7 mouse cellular contexts compared by ENCODE assay signal in the genomic region with DNA sequence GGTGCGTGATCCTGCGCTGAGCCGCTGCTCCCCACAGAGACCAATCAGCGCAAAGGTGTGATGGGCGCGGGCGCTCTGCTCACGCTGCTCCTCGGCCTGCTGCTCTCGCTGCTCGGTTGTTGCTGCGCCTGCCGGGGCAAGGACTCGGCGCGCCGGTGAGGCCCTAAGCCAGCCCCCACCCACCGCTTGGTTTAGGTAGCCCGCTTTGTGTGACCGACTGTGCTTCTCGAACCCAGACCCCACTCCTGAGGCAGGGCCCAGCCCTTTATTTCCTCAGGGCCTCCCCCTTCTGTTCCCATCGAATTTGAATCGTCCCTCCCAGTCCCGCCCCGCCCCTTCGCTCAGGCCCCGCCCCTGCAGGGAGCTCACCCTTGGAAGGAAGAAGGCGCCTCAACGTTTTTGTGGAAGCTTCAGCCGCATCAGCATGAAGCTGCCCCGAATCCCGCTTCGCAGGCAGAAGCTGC. TPM values are rescaled to one million over a fixed set of nuclear protein-coding genes. Genes with fewer than 3 reads are reported as not detected.
DNase-seq lines count a peak whose midpoint lies in the region; ATAC-seq lines count a peak whose summit lies in the region.

No protein-coding gene starts in this region.

- H3K9me3 ChIP-seq in midbrain, embryonic 13.5 days = no peaks in the 10 kb centered on the region

- H3K4me2 ChIP-seq in midbrain, embryonic 13.5 days (replicated peaks) = peak overlapping the region; percentile 56

- 1% methylated on average over 33 of the region's 33 CpGs for WGBS in midbrain, embryonic 13.5 days

- H3K36me3 ChIP-seq in midbrain, embryonic 13.5 days = no peaks in the 10 kb centered on the region

- H3K9ac ChIP-seq in midbrain, embryonic 13.5 days (replicated peaks) = peak overlapping the region; percentile 43; the same call in 1 of the 2 replicates

- H3K4me1 ChIP-seq in midbrain, embryonic 13.5 days (replicated peaks) = peaks cover 50% of the 10 kb centered on the region

- H3K4me3 ChIP-seq in midbrain, embryonic 13.5 days (replicated peaks) = peak overlapping the region; percentile 34

- H3K27me3 ChIP-seq in midbrain, embryonic 13.5 days = peaks cover 83% of the 10 kb centered on the region

- ATAC-seq in midbrain, embryonic 13.5 days = no peak
- ATAC-seq in cerebellum, adult (ENCODE audit: insufficient number of reproducible peaks, low FRiP score, low TSS enrichment) = no peak

- H3K27ac ChIP-seq in midbrain, embryonic 13.5 days = no peak overlapping the region

- peak; percentile 11 to 35 for DNase-seq in spleen, adult 18-20 months
- DNase-seq in spleen, postnatal 36 days (ENCODE audit: low spot score in 2 of 2) = no peak
- DNase-seq in embryo, embryonic 10 days (ENCODE audit: low spot score) = peak; percentile 61
- peak; percentile 70 for DNase-seq in induced T-regulatory cell, adult 2 months (ENCODE audit: low read depth)
- no peak for DNase-seq in urinary bladder, postnatal 25 days (ENCODE audit: low spot score)

RNA-seq across cellular contexts. Expression of gene Scarf2, which starts 7.4 kb away (rescaled TPM):
- 0.85 and 1.6 TPM in 2 replicates for polyA plus RNA-seq in midbrain, embryonic 13.5 days (2015; fragmentation: Nextera tagmentation; extraction: Ambion mirVana)

RNA-seq across cellular contexts. Expression of gene B830017H08Rik, which starts 28.4 kb away (rescaled TPM):
- 0.54 and 0.70 TPM in 2 replicates for polyA plus RNA-seq in midbrain, embryonic 13.5 days (2015; fragmentation: Nextera tagmentation; extraction: Ambion mirVana)

RNA-seq across cellular contexts. Expression of gene Car15, which starts 33.7 kb away (rescaled TPM):
- 5.3 and 5.5 TPM in 2 replicates for polyA plus RNA-seq in midbrain, embryonic 13.5 days (2015; fragmentation: Nextera tagmentation; extraction: Ambion mirVana)

RNA-seq across cellular contexts. Expression of gene Klhl22, which starts 45.1 kb away (rescaled TPM):
- polyA plus RNA-seq in midbrain, embryonic 13.5 days (2015; fragmentation: Nextera tagmentation; extraction: Ambion mirVana) = 64.9 and 68.9 TPM in 2 replicates

Comparison
In these comparisons a context has a peak if more than half of its experiments do, and no peak if none do; other contexts are left out.
1. DNase-seq: peak in spleen, adult 18-20 months (2 of 2), embryo, embryonic 10 days (single experiment) and induced T-regulatory cell, adult 2 months (single experiment); none in spleen, postnatal 36 days (0 of 2) and urinary bladder, postnatal 25 days (single experiment).